Mouse (Mus musculus) erythroblast, adult 5-6 weeks (primary cell): ENCODE measurements around the gene Moxd1. TPM values are rescaled to one million over a fixed set of nuclear protein-coding genes. Genes with fewer than 3 reads are reported as not detected.

Experiments used
- ATAC-seq: replicated peaks from 2 replicates; pipeline ENCODE4 v1.8.0; 2016; ENCODE audit warnings: moderate number of reproducible peaks, mild to moderate bottlenecking, moderate TSS enrichment, inconsistent platforms; ENCODE audit not compliant: poor library complexity, low FRiP score, severe bottlenecking
- total RNA-seq, 2 experiments: library from RNA; stranded (forward) in 1 of 2; stranded (reverse) in 1 of 2; fragments of 150-400 nt in 1 of 2; fragments of 200-764, 138-1000 nt in 1 of 2; gene quantifications; 2 replicates each; pipeline versions ENCODE4 v1.2.3 to v1.2.4; 2015 to 2017; ENCODE audit warnings: low replicate concordance in 2 of 2

Gene Moxd1
- not detected in 2 replicates for total RNA-seq (2015; ENCODE audit: low replicate concordance)
- not detected in 2 replicates for total RNA-seq (2017; ENCODE audit: low replicate concordance)

GRCm38 (mm10) chr10:24223449-24224143 lies at the start of gene Moxd1:
Moxd1 (plus strand) TSS chr10:24223517.
- ATAC-seq: no peak

DNA sequence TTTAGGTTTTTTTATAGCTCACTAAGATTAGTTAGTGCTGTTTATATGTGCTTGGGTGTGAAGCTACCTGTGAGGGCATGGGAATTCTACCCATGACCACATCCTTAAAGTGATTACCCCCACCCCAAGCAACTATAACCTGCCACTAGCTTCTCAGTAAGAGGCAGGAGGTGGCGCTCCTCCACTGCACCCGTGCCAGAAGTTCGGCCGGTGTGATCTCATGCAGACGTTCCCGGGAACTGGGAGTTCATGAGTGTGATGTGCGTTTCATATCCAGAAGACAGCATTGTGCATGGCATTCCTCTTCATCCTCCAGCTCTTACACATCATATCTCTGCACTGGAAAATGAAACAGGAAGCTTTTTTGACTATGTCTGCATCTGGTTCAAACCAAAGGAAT lies 32.9 kb upstream of the Moxd1 start:
- ATAC-seq: no peak

DNA sequence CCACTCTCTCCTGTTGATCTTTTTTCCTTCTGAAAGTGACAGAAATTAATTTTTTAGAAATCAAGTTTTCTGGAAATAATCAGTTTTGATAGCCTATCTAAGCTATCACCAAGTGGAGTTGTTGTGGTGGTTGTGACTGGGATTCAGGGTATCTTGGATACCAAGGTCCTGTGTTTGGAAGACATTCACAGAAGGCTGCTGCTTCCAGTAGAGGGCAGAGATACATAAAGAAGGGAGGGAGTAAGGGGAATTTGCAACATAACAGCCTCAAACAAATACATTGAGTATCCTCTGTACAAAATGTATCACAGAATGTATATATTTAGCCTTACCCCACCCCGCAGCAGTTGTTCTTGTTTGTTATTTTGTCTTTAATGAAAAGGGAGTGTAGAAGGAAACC lies 31.3 kb upstream of the Moxd1 start:
- ATAC-seq: no peak

- no peak for ATAC-seq
Observed at GRCm38 (mm10) chr10:24199303-24199702, 24.0 kb upstream of the Moxd1 start.

DNA sequence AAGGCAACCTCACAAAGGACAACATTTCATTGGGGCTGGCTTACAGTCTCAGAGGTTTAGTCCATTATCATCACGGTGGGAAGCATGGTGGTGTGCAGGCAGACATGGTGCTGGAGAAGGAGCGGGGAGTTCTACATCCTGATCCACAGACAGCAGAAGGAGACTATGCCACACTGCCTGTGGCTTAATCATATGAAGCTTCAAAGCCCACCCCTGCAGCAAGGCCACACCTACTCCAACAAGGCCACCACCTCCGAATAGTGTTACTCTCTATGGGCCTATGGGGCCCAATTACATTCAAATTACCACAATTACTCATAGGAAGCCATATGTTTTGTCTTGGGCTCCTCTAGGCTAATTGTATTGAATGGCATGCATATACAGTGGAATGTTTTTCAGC lies 23.2 kb upstream of the Moxd1 start:
- no peak for ATAC-seq

DNA sequence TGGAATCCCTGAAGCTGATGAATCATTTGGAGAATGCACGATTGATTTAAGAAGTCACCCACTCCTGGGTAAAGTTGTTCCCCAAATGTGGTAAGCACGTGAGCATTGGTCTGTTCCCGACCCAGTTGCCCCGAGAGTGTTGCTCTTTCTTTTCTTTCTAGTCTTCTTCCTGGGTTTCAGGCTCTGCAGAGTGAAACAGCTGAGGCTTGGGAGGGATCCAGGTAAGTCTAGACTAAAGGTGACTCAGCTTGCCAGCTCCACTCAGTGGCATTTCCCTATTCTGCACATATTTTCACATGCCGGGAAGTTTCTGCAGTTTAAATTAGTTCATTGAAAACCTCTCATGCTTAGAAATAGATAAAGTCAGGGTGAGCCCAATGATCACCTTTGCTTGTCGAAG lies 13.2 kb upstream of the Moxd1 start:
- ATAC-seq: no peak

- ATAC-seq: no peak
Observed at GRCm38 (mm10) chr10:24213297-24213696, 10.0 kb upstream of the Moxd1 start.

- no peak for ATAC-seq
Observed at GRCm38 (mm10) chr10:24217558-24218268, 5.6 kb upstream of the Moxd1 start.

DNA sequence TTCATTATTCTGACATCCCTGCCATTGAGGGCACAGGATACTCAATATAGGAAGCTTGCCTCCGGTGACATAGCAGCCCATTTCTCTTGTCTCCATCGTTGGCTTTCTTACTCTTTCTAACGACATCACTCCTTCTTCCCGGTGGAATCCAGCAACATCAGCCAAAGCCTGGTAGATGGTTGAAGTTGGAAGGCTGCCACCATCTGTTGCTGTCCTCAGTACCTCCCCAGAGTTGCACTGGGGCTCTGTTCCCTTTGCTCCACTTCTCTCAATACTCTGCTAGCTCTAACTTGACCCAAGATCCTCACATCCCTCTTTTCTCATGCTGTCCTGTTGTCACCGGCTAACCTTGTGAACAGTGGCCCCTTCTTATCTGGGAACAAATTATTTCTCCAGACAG lies 2.4 kb upstream of the Moxd1 start:
- ATAC-seq: no peak

DNA sequence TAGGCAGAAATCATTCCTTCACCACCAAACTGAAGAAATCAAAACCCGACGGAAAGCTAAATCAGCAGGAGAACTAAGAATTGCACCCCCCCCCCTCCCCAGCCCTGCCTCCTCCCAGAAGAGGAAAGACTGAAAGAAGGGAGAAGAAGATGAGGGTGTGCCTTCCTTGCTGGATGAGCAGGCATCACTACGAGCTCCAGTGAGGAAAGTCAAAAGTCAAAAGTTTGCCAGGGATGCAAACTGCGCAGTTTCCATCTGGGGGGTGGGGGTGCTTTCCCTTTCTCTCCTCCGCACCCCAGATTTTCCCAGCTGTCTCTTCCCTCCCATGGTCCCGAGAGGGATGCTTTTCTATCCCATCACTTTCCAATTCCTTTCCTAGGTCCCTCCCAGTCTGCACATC lies 406 bp upstream of the Moxd1 start:
- ATAC-seq: no peak

GRCm38 (mm10) chr10:24224591-24224990 lies 1.3 kb downstream of the Moxd1 start:
- ATAC-seq: no peak

DNA sequence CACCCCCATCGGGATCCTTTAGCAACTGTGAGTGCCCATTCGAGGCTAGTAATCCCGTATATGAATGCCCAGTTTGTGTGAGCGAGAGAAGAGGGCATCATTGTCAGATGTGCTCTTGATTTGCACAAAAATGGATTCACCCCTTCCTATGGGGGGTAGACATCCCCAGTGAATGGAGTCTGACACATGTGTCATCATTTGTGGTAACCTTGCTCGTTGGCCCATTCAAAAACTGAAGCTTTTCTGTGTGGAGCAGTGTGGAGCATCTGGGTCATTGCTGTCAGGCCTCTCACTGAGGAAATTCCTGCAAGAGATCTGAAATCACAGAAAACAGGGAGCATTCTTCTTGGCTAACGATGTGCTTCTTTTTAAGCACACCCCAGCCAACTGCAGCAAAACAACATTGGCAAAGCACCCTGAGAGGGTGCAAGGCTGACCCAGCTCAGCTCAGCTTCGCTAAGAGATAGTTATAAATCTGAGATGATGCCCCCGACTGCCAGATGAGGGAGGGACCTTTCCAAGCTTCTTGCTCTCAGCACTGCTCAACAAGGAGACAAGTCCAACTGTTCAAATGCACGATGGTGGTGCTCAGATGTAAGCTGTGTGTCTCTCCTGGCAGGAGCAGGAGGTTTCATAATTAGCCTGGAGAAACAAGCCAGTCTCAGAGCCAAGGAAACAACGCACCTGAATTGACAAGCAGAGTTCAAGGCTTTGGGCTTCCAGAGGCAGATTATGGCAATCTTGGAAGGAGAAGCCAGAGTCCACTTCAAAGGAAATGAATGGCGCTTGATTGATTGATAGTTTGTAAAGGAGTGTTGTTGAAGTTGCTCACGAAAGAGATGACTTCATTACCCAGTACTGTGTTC lies 5.2 kb downstream of the Moxd1 start:
- ATAC-seq: no peak

GRCm38 (mm10) chr10:24232281-24232680 lies 9.0 kb downstream of the Moxd1 start:
- no peak for ATAC-seq

GRCm38 (mm10) chr10:24235426-24236283 lies 12.3 kb downstream of the Moxd1 start:
- ATAC-seq: no peak

GRCm38 (mm10) chr10:24246815-24247214 lies 23.5 kb downstream of the Moxd1 start:
- no peak for ATAC-seq

DNA sequence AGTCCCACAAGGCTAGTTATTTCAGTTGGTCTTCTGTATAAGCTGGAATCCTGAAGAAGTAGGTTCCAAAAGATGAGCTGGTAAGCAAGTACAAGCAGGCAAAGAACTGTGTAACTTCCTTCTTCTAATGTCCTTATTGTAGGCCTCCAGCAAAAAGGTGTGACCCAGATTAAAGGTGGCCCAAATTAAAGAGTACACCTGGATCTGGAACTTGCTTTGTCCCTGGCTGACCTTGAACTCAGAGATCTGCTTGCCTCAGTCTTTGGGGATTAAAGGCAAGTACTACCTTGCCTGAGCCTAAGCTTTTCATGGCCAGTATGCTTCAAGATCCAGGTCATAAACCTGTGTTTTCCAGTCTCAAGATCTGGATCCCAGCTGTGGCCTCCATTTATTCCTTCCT lies 24.8 kb downstream of the Moxd1 start:
- ATAC-seq: no peak

GRCm38 (mm10) chr10:24251631-24252030 lies 28.3 kb downstream of the Moxd1 start:
- no peak for ATAC-seq

DNA sequence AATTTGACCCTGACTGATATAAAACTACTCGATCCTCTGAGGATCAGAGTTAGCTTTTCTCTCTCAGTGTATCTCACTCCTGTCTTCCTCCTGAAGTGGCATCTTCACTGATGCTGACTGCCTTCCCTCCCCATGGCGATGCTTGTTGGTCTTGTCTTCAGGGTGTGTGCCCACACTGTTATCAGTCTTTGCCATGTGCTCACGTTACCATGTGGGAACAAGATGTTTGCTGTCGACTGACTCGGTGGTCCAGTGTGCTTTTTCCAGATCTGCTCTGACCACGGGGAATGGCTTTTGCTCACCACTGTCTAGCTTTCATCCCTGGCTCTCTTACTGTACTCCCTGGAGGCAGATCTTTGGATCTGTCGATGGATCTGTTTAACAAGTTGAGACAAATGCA lies 34.8 kb downstream of the Moxd1 start:
- ATAC-seq: no peak

- no peak for ATAC-seq
Observed at GRCm38 (mm10) chr10:24258885-24259284, 35.6 kb downstream of the Moxd1 start.
